Mouse (Mus musculus) urinary bladder, postnatal 25 days (tissue): ENCODE measurements around the gene Nfkbil1.
A peak's percentile ranks its signal among the peaks of the same experiment; 100 is the strongest.

Experiments
- DNase-seq: peaks from one replicate; pipeline ENCODE4 v3.0.0; 2022; ENCODE audit warnings: low spot score

Nfkbil1 gene

DNA sequence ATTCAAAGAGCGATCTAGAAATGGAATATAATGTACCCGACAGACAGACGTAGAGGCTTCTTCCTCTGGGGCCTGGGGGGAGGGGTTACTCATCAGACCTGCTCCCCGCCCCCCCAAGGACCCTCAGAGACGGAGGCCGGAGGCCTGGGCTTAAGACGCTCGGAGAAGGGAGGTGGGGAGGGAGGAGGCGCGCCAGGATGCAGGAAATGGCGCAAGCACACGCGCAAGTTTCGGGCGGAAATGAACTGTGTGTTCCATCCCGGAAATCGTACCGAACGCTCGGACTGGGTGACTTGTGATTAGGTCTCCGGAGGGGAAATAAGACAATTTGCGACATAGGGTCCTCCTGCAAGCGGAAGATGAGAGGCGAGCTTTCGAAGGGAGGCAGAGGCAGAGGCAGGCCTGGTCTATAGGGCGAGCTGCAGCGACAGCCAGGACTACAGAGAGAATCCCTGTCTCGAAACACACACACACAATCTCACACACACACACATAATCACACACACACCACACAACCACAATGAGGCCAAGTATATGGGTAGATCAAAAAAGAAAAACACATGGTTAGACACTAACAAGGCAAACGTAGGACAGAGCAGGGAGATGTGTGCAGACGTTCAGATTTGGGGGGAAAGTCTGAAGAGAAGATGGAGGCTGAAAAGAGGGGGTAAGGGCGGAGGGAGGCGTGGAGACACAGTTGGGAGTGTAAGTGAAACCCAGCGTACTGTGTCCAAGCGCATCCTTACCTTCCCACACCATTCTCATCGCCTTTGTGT is at the start of gene Nfkbil1:
Nfkbil1 (minus strand) TSS at position 179 of the 776 bp plus-strand sequence.
- peak; percentile 75 for DNase-seq

DNA sequence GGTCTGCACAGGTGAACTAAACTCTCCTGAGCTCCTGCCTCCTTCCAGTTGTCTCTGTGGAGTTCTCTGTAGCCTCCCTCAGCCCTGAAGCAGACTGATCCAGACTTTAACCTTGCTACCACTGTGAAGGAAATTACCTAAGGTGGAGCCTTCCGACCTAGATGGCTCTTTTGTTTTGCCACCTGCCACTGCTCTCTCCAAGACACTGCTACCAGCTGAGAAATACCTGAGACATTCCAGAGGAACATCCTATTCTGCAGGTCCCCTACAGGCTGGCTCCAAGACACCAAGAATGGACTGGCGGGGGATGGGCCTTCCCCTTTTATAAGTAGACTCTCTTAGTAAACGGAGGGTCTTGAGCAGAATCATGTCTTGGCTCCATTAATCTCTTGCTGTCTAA is 44.7 kb upstream of the Nfkbil1 start:
- DNase-seq, result no peak

GRCm38 (mm10) chr17:35278957-35279688 is 43.5 kb upstream of the Nfkbil1 start:
- DNase-seq, result no peak

DNA sequence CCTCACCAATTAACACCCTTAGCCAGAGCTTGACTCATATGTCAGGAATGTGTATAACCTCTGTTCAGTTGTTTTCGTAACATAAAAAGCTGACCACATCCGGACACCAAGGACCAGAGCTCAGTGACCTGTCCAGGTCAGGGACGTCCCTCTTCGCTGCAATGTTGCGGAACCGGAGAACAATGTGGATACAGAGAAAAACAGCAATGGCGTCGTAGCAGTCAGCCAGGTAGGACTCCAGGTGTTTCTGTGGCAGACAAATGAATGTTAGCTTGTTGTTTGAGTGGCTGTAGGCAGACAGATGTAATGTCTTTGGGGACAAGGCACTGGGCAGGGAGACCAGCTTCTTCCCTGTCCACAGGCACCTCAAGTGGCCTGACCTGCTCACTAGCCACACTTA is 42.5 kb upstream of the Nfkbil1 start:
- DNase-seq, result no peak

GRCm38 (mm10) chr17:35276304-35276864 is 40.8 kb upstream of the Nfkbil1 start:
- DNase-seq, result no peak

GRCm38 (mm10) chr17:35274770-35275169 is 39.2 kb upstream of the Nfkbil1 start:
- DNase-seq, result peak; percentile 92

DNA sequence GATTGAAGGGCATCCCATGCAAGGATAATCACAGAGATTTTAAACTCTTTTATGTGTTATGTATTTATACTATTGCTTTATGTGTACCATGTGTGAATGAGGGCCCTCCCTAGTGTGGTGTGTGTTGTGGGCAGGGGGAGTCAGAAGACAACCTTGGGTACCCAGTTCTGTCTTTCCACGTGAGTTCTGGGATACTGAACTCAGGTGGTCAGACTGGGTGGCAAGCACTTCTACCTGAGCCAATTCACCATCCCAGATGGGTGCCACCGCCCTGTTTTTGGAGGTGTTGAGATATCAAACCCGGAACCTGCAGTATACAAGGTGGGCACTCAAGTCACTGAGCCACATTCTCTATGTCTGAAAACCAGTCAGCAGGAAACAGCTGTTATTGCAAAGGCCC is 36.7 kb upstream of the Nfkbil1 start:
- DNase-seq, result no peak

DNA sequence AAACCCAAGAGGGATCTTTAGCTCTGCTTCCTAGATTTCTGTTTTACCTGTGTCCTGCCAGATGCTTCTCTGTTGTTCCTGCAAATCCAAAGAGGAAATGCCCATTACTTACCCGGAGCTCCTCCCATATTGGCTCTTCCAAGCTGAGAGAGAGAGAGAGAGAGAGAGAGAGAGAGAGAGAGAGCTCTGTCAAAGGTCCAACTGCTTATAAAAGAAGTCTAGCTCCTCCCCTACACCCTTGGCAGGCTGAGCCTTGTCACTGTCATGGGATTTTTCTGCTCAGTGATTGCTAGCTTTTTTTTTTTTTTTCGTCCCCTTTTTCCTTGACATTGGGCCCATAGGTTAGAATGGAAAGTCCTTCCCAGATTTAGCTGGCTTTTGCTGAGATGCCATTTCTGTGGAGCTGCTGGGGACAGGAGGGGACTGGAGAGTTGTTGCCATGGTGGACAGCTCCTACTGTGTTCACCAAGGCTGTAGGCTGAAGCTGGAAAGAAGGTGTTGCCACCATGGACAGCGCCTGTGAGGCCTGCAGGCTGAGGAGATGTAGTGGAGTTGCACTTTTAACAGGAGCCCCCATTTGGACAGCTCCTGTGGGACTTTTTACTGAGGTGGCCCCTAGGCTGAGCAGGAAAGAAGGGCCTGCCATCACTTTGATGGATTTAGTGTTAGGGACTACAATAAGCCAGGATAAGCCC is 34.2 kb upstream of the Nfkbil1 start:
- DNase-seq, result no peak

DNA sequence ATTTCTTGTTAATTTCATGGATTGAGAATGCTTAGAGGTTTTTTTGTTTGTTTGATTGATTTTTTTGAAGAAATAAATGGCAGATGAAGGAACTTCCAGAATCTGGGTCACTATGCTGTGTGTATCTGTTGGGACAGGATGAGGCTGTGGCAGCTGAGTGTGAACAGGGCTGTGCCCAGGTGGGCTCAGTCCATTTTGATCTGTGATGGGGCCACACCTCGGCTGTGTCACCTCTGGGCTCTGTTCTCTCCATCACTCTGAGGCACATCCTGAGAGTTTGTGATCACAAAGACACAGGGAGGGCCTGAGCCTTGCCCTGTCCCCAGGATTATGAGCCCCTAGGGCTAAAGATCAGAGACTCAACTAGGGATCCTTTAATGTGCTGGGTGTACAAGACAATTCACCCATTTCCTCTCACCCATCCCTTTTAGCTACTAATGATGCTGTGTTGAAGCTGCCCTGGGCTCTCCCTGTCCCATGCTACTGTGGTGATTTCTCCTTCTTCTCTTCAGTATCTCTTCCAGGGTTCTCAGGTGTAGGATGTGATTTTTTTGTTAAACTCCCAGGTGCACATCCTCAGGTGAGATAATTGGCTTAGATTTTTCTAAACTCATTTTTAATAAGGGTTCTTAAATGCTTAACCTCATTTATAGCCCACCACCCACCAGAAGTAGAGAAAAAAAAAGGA is 32.0 kb upstream of the Nfkbil1 start:
- DNase-seq, result no peak

GRCm38 (mm10) chr17:35263523-35263883 is 27.9 kb upstream of the Nfkbil1 start:
- no peak for DNase-seq

DNA sequence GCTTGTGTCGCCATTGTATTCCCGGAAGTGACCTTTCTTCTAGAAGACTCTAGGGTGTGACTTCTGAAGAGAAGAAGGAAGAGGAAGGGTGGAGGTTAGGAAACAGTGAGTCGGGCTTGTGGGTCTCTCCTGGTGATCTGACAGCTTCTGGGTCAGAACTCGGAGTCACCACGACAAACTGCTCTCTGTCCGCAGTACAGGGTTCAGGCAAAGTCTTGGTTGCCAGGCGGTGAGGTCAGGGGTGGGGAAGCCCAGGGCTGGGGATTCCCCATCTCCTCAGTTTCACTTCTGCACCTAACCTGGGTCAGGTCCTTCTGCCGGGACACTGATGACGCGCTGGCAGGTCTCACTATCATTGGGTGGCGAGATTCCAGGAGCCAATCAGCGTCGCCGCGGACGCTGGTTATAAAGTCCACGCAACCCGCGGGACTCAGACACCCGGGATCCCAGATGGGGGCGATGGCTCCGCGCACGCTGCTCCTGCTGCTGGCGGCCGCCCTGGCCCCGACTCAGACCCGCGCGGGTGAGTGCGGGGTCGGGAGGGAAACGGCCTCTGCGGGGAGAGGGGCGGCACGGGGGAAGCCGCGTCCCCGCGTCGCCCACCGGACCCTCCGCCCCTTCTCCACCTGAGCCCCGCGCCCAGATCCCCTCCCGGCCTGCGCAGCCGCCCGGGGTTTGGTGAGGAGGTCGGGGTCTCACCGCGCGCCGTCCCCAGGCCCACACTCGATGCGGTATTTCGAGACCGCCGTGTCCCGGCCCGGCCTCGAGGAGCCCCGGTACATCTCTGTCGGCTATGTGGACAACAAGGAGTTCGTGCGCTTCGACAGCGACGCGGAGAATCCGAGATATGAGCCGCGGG is 27.3 kb upstream of the Nfkbil1 start, which contains the start of gene H2-D1:
H2-D1 (plus strand) TSS at position 67 of the 859 bp plus-strand sequence.
- DNase-seq, result peak; percentile 100

- DNase-seq, result no peak
These were observed 26.1 kb upstream of the Nfkbil1 start for GRCm38 (mm10) chr17:35261651-35262050.

DNA sequence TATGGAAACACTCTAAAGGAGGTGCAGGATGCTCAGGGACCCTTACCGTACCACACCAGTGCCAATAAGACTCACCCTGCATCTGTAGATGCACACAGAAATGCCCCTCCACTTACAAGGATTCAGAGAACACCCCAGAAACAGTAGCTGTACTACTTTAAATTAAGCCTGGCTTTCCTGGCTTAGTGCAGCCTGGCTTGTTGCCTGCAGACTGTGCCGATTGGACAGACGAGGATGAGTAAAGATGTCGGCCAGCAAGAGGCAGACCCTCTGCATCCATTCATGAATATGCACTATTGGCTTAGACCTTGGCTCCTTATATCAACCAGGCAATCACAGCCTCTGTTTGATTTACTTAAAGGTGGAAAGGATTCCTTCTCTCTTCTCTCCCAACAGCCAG is 24.0 kb upstream of the Nfkbil1 start:
- DNase-seq, result no peak

- DNase-seq, result no peak
These were observed 23.2 kb upstream of the Nfkbil1 start for GRCm38 (mm10) chr17:35258492-35259478.

- DNase-seq, result peak; percentile 90
These were observed 22.4 kb upstream of the Nfkbil1 start for GRCm38 (mm10) chr17:35257824-35258491.

- DNase-seq, result no peak
These were observed 21.8 kb upstream of the Nfkbil1 start for GRCm38 (mm10) chr17:35257378-35257777.

- DNase-seq, result no peak
These were observed 20.1 kb upstream of the Nfkbil1 start for GRCm38 (mm10) chr17:35255704-35256103.

GRCm38 (mm10) chr17:35255301-35255700 is 19.7 kb upstream of the Nfkbil1 start:
- no peak for DNase-seq
